Mouse (Mus musculus): ENCODE measurements around the gene Zfp992.
"Not testable (repeated sequence)": the region's sequence is repeated elsewhere in the genome, so short reads cannot be mapped to it uniquely, and the experiment has no call there.

Gene Zfp992

DNA sequence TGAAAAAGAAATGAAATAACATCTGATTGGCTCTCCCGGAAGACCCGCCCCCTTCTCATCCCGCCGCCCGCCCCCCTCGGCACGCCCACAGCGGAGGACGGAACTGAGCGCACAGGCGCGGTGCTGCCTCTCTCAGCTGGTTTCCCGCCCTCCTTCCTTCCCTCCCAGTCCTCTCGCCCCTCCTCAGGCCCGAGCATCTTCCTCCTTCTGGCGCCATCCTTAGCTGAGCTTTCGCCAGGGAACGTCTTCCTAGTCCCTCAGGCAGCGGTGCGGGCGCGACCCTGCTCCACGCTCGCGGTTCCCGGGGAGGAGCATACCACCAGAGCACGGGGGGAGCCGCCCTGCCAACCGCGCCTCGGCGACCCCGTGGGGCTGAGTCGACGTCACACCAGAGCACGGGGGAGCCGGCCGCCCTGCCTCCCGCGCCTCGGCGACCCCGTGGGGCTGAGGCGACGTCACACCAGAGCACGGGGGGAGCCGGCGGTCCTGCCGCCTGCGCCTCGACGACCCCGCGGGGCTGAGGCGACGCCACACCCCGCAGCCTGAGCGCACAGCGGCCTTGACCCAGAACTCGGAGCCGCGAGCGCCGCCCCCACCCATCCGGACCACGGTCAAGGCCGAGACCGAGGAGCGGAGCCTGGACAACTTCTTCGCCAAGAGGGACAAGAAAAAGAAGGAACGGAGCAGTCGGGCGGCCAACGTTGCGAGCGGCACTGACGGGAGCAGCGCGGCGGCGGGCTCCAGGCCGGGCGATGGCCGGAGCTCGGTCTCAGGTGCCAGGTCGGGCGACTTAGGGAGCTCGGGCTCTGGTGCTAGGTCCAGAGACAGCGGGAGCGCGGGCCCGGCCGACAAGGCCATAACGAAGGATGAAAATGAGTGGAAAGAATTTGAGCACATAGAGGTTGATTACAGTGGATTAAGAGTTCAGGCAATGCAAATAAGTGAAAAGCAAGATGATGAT is 26.2 kb downstream of the Zfp992 start:
- DNase-seq (ENCODE audit: low spot score in 2 of 2), result not testable (repeated sequence)

- DNase-seq (ENCODE audit: low spot score in 2 of 2), result not testable (repeated sequence)
Measured at GRCm38 (mm10) chr4:146476260-146476659, 27.4 kb downstream of the Zfp992 start.

GRCm38 (mm10) chr4:146476959-146477358 is 28.1 kb downstream of the Zfp992 start:
- not testable (repeated sequence) for DNase-seq (ENCODE audit: low spot score in 2 of 2)

DNA sequence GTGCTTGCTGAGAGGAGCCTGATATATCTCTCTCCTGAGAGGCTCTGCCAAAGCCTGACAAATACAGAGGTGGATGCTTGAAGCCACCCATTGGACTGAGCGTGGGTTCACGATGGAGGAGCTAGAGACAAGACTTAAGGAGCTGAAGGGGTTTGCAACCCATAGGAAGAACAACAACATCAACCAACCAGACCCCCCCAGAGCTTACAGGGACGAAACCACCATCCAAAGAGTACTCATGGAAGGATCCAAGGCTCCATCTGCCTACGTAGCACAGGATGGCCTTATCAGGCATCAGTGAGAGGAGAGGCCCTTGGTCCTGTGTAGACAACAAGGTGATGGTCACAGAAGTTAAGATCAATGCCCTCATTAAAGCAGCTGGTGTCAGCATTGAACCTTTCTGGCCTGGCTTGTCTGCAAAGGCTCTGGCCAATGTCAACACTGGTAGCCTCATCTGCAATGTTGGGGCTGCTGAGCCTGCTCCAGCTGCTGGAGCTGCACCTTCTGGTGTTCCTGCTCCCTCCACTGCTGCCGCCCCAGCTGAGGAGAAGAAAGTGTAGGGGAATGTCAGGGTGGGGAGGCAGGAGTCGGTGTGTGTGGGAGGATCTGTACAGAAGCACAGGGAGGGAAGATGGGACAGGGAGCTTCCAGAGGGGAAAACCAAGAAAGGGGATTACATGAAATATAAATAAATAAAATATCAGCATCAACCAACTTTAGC is 31.7 kb downstream of the Zfp992 start:
- not testable (repeated sequence) for DNase-seq (ENCODE audit: low spot score in 2 of 2)

- DNase-seq (ENCODE audit: low spot score in 2 of 2), result not testable (repeated sequence)
Measured at GRCm38 (mm10) chr4:146482546-146482945, 33.7 kb downstream of the Zfp992 start.

GRCm38 (mm10) chr4:146483571-146484280 is 34.9 kb downstream of the Zfp992 start:
- not testable (repeated sequence) for DNase-seq (ENCODE audit: low spot score in 2 of 2)

- DNase-seq (ENCODE audit: low spot score in 2 of 2), result not testable (repeated sequence)
Measured at GRCm38 (mm10) chr4:146484676-146485075, 35.9 kb downstream of the Zfp992 start.

GRCm38 (mm10) chr4:146485183-146485939 is 36.5 kb downstream of the Zfp992 start:
- DNase-seq (ENCODE audit: low spot score in 2 of 2), result not testable (repeated sequence)

DNA sequence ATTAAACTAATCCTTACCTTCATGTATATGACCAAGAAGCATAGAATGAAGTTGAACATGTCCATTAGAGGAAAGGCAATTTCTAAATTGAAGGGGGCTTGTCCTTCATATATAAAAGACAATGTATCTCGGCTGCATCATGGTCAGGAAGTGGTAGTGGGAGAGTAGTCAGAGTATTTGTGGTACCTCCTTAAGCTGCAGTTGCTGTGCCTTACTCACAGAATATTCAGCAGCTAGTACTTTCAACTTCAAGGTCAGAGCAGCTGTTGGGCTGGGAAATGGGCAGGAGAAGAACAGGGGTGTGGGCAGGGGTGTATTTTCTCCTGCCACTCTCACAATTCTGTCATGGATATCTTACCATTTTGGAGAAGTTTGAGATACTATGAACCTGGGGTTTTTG is 37.9 kb downstream of the Zfp992 start:
- DNase-seq (ENCODE audit: low spot score in 2 of 2), result not testable (repeated sequence)

DNA sequence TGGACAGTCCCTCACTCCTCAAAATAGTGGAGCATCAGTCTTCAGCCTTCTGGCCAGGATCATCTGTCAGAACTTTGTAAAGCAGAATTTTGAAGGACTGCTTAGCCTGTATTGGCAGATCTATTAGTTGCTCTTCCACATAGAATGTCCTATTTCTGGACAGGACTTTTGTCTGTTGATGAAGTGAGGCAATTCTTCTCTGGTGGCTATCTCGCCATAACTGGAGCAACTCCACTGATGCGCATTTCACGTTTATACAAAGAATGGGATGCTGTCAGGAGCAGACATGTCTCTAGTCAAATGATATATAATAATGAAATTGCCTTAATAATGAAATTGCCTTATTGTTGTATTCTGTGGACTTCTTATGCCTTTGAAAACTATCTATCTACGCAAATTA is 40.4 kb downstream of the Zfp992 start:
- not testable (repeated sequence) for DNase-seq (ENCODE audit: low spot score in 2 of 2)

GRCm38 (mm10) chr4:146491993-146492392 is 43.2 kb downstream of the Zfp992 start:
- not testable (repeated sequence) for DNase-seq (ENCODE audit: low spot score in 2 of 2)

- DNase-seq (ENCODE audit: low spot score in 2 of 2), result no peak
Measured at GRCm38 (mm10) chr4:146492439-146492838, 43.6 kb downstream of the Zfp992 start.

DNA sequence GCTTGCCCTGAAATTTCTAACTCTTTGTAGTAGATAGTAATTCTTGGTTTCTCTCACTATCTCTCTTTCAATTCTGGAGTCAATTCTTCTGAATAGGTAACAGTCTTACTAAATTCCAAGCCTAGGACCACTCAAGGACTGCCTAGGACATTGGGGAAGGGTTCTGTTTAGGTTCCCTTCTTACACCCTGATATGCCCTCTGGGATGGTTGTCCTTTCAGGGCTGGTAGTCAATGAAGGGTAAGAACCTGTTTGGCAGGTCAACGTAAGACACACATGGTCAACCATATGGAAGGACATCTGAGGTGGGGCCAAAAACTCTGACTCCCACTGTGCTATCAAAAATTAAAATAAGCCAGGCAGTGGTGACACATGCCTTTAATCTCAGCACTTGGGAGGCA is 44.0 kb downstream of the Zfp992 start:
- DNase-seq (ENCODE audit: low spot score in 2 of 2), result no peak

- DNase-seq (ENCODE audit: low spot score in 2 of 2), result not testable (repeated sequence)
Measured at GRCm38 (mm10) chr4:146493319-146493907, 44.6 kb downstream of the Zfp992 start.

GRCm38 (mm10) chr4:146494980-146495379 is 46.2 kb downstream of the Zfp992 start:
- no peak for DNase-seq (ENCODE audit: low spot score in 2 of 2)

DNA sequence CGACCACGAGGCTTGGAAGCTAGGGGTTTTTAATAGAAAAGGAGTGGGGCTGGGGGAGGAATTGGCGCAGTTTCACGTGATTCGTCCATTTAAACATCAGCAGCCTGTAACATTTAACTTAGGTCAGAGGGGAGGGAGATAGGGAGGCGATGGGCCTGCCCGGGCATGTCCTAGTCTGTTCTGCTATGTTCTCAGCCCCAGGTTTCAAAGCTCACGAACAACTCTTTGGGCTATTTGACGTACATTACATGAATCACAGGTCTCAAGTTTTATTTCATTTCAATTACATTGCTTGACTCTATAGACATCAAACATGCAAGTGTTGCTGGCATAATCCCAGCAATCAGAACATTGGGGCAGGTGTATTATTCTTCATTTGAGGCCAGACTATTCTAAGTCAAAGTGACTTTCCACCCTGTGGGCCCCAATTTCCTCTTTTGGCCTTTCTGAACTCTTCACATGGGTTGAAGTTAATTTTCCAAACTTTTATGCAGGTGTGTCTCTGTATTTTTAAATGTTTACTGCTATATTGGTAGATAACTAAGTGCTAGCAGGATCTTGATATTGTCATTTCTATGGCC is 49.0 kb downstream of the Zfp992 start:
- not testable (repeated sequence) for DNase-seq (ENCODE audit: low spot score in 2 of 2)

DNA sequence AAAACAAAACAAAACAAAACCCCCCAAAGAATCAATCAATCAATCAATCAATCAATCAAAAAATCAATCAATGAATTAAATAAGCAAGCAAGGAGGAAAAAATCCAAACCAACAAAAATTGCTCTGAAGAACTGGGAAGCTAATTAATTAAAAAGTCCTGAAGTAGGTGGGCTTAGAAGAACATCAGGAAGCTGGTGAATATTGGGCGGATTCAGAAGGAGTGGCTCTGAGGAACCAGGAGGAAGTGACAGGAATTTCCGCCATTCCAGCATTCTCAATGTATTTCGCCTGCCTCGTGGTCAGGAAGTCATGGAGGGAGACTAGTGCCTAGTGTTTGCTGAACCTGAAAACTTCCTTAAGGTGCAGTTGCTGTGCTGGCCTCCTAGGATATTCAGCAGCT is 52.9 kb downstream of the Zfp992 start, which contains the start of gene Zfp981:
TSS of gene Zfp981 (plus strand) at position 301 of the 400 bp plus-strand sequence.
- not testable (repeated sequence) for DNase-seq (ENCODE audit: low spot score in 2 of 2)

DNA sequence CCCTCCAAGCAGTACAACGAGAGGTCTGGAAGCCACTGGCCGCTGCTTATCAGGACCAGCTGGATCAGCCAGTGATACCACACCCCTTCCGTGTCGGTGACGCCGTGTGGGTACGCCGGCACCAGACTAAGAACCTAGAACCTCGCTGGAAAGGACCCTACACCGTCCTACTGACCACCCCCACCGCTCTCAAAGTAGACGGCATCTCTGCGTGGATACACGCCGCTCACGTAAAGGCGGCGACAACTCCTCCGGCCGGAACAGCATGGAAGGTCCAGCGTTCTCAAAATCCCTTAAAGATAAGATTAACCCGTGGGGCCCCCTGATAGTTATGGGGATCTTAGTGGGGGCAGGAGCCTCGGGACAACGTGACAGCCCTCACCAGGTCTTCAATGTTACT is 60.2 kb downstream of the Zfp992 start:
- not testable (repeated sequence) for DNase-seq (ENCODE audit: low spot score in 2 of 2)

DNA sequence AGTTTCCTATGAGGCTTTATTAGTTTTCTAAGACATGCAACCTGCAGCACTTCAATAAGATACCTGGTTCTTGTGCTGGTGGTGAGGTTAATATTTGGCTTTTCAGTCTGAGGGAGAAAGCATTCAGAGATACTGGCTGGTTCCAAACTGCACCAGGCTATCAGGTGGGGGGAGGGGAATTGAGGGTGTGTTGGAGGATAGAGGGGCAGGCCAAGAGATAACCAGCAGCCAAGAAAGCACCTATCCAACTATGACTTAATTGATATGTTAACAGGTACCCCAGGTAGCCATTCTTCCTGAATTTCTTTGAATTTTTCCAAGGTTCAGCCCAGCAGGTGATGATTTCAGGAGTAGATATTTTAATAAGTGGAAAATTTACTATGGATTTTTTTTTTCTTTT is 63.0 kb downstream of the Zfp992 start:
- DNase-seq (ENCODE audit: low spot score in 2 of 2), result not testable (repeated sequence)

GRCm38 (mm10) chr4:146516474-146516873 is 67.7 kb downstream of the Zfp992 start:
- no peak for DNase-seq (ENCODE audit: low spot score in 2 of 2)
